Mouse (Mus musculus) MEL (cell line): ENCODE results near the gene Lrsam1. TPM values are rescaled to one million over a fixed set of nuclear protein-coding genes. Genes with fewer than 3 reads are reported as not detected.

Experiments used
- DNase-seq: peaks from one replicate; pipeline ENCODE4 v3.0.0; 2011; ENCODE audit warnings: low read depth, low spot score
- H3K27ac ChIP-seq: 2 replicates; pipeline ENCODE4 v1.5.1; 2012; ENCODE audit warnings: low read depth, mild to moderate bottlenecking, control low read depth, low read length, moderate library complexity; ENCODE audit not compliant: control insufficient read depth
- H3K27me3 ChIP-seq, 2 experiments: fragments of 150-350 bp in 1 of 2; sonication (generic) in 1 of 2; 2 replicates each; pipeline ENCODE4 v1.6.1; 2012; ENCODE audit warnings: low read length in 2 of 2, mild to moderate bottlenecking in 2 of 2, improper control_type of control experiment in 1 of 2, moderate library complexity in 1 of 2; ENCODE audit not compliant: insufficient read depth in 2 of 2, control insufficient read depth in 1 of 2
- H3K36me3 ChIP-seq, 2 experiments: 2 replicates each; pipeline ENCODE4 v1.6.1; 2012 to 2014; ENCODE audit warnings: low read length in 2 of 2, improper control_type of control experiment in 1 of 2, inconsistent platforms in 1 of 2, mild to moderate bottlenecking in 1 of 2; ENCODE audit not compliant: insufficient read depth in 2 of 2, control insufficient read depth in 1 of 2
- H3K4me1 ChIP-seq, 2 experiments: fragments of 150-350 bp in 1 of 2; sonication (generic) in 1 of 2; 2 replicates each; pipeline ENCODE4 v1.6.1; 2012; ENCODE audit warnings: low read length in 2 of 2, improper control_type of control experiment in 1 of 2, mild to moderate bottlenecking in 1 of 2; ENCODE audit not compliant: insufficient read depth in 2 of 2, control insufficient read depth in 1 of 2
- H3K4me3 ChIP-seq, 2 experiments: fragments of 150-350 bp in 1 of 2; sonication (generic) in 1 of 2; 2 replicates each; pipeline ENCODE4 v1.5.1; 2012; ENCODE audit warnings: low read depth in 2 of 2, low read length in 2 of 2, mild to moderate bottlenecking in 2 of 2, moderate library complexity in 2 of 2, control low read depth in 1 of 2, improper control_type of control experiment in 1 of 2; ENCODE audit not compliant: control insufficient read depth in 1 of 2, insufficient read depth in 1 of 2
- H3K79me2 ChIP-seq: 2 replicates; pipeline ENCODE4 v1.6.1; 2012; ENCODE audit warnings: mild to moderate bottlenecking, low read length, moderate library complexity; ENCODE audit not compliant: control insufficient read depth, poor library complexity, insufficient read depth
- H3K9ac ChIP-seq: 2 replicates; pipeline ENCODE4 v1.6.1; 2012; ENCODE audit warnings: low read depth, mild to moderate bottlenecking, control low read depth, low read length, moderate library complexity; ENCODE audit not compliant: control insufficient read depth, poor library complexity, severe bottlenecking
- H3K9me3 ChIP-seq: fragments of 150-350 bp; sonication (generic); replicated peaks from 2 replicates; pipeline ENCODE4 v1.6.1; 2012; ENCODE audit warnings: mild to moderate bottlenecking, low read length, improper control_type of control experiment, moderate library complexity; ENCODE audit not compliant: insufficient read depth
- CHD1 ChIP-seq: IDR thresholded peaks from 2 replicates; pipeline ENCODE4 v1.6.1; 2012; ENCODE audit warnings: low read depth, mild to moderate bottlenecking, inconsistent platforms, low read length, improper control_type of control experiment
- CTCF ChIP-seq, 3 experiments: IDR thresholded peaks in 2 of 3; conservative IDR thresholded peaks in 1 of 3; 2 replicates each; pipeline ENCODE4 v1.5.1; 2011 to 2012; ENCODE audit warnings: low read length in 3 of 3, low read depth in 2 of 3, mild to moderate bottlenecking in 2 of 3, improper control_type of control experiment in 1 of 3, inconsistent platforms in 1 of 3, mixed read lengths in 1 of 3, moderate library complexity in 1 of 3; ENCODE audit not compliant: control insufficient read depth in 1 of 3, insufficient read depth in 1 of 3, poor library complexity in 1 of 3, severe bottlenecking in 1 of 3
- E2F4 ChIP-seq: IDR thresholded peaks from 2 replicates; pipeline ENCODE4 v1.6.1; 2011; ENCODE audit warnings: low read depth, low read length, improper control_type of control experiment, borderline replicate concordance
- ETS1 ChIP-seq: IDR thresholded peaks from 2 replicates; pipeline ENCODE4 v1.6.1; 2012; ENCODE audit warnings: low read depth, mild to moderate bottlenecking, inconsistent platforms, low read length, improper control_type of control experiment, moderate library complexity
- GABPA ChIP-seq: IDR thresholded peaks from 2 replicates; pipeline ENCODE4 v1.6.1; 2012; ENCODE audit warnings: low read depth, mild to moderate bottlenecking, inconsistent platforms, low read length, improper control_type of control experiment, moderate library complexity
- GATA1 ChIP-seq: IDR thresholded peaks from 2 replicates; pipeline ENCODE4 v1.6.1; 2011; ENCODE audit warnings: low read depth, low read length, improper control_type of control experiment
- HCFC1 ChIP-seq: IDR thresholded peaks from 2 replicates; pipeline ENCODE4 v1.6.1; 2012; ENCODE audit warnings: low read depth, mild to moderate bottlenecking, inconsistent platforms, low read length, improper control_type of control experiment, moderate library complexity
- MAX ChIP-seq: IDR thresholded peaks from 2 replicates; pipeline ENCODE4 v1.6.1; 2011; ENCODE audit warnings: low read length, improper control_type of control experiment
- MEF2A ChIP-seq: IDR thresholded peaks from 2 replicates; pipeline ENCODE4 v1.6.1; 2014; ENCODE audit warnings: low read depth, mild to moderate bottlenecking, inconsistent platforms, low read length, improper control_type of control experiment; ENCODE audit not compliant: poor library complexity, insufficient replicate concordance, severe bottlenecking; ENCODE audit errors: extremely low read depth
- MXI1 ChIP-seq: IDR thresholded peaks from 2 replicates; pipeline ENCODE4 v1.6.1; 2011; ENCODE audit warnings: mild to moderate bottlenecking, low read depth, low read length, improper control_type of control experiment
- MYC ChIP-seq: IDR thresholded peaks from 2 replicates; pipeline ENCODE4 v1.6.1; 2011; ENCODE audit warnings: low read depth, mild to moderate bottlenecking, low read length, improper control_type of control experiment, moderate library complexity
- POLR2AphosphoS5 ChIP-seq: IDR thresholded peaks from 2 replicates; pipeline ENCODE4 v1.6.1; 2012; ENCODE audit warnings: low read depth, borderline replicate concordance, mild to moderate bottlenecking, inconsistent platforms, low read length, moderate library complexity, mixed read lengths
- TAL1 ChIP-seq: IDR thresholded peaks from 2 replicates; pipeline ENCODE4 v1.6.1; 2012; ENCODE audit warnings: mild to moderate bottlenecking, inconsistent platforms, low read length, moderate library complexity, mixed read lengths
- TBP ChIP-seq: IDR thresholded peaks from 2 replicates; pipeline ENCODE4 v1.8.0; 2011; ENCODE audit warnings: low read depth, low read length, improper control_type of control experiment
- UBTF ChIP-seq: IDR thresholded peaks from 2 replicates; pipeline ENCODE4 v1.6.1; 2012; ENCODE audit warnings: low read depth, mild to moderate bottlenecking, inconsistent platforms, low read length, improper control_type of control experiment, moderate library complexity, borderline replicate concordance; ENCODE audit not compliant: insufficient read depth
- USF1 ChIP-seq: IDR thresholded peaks from 2 replicates; pipeline ENCODE4 v1.6.1; 2014; ENCODE audit warnings: low read depth, mild to moderate bottlenecking, inconsistent platforms, low read length, improper control_type of control experiment, moderate library complexity
- ZC3H11A ChIP-seq: IDR thresholded peaks from 2 replicates; pipeline ENCODE4 v1.6.1; 2012; ENCODE audit warnings: low read depth, mild to moderate bottlenecking, inconsistent platforms, low read length, improper control_type of control experiment
- ZKSCAN1 ChIP-seq: IDR thresholded peaks from 2 replicates; pipeline ENCODE4 v1.6.1; 2012; ENCODE audit warnings: low read depth, mild to moderate bottlenecking, inconsistent platforms, low read length, improper control_type of control experiment, moderate library complexity
- ZMIZ1 ChIP-seq: IDR thresholded peaks from 2 replicates; pipeline ENCODE4 v1.6.1; 2012; ENCODE audit warnings: low read depth, mild to moderate bottlenecking, inconsistent platforms, low read length, improper control_type of control experiment, moderate library complexity
- polyA plus RNA-seq, 2 experiments: library from polyadenylated mRNA; stranded (reverse) in 1 of 2; unstranded in 1 of 2; fragments of >175 nt in 1 of 2; fragments of >200 nt in 1 of 2; gene quantifications; 2 replicates each; pipeline versions ENCODE4 v1.2.1 to v1.2.4; 2012; ENCODE audit warnings: low replicate concordance in 2 of 2, low read depth in 1 of 2; ENCODE audit not compliant: insufficient read length in 2 of 2, insufficient read depth in 1 of 2, missing spikeins in 1 of 2
- total RNA-seq: library from RNA; depleted of rRNA; stranded (reverse); fragments of 300-350 nt; gene quantifications from 2 replicates; pipeline ENCODE4 v1.2.3, GENCODE M21; 2012

The Lrsam1 gene
- total and polyA plus RNA-seq, 3 experiments = 14.2 to 17.9 TPM; not detected in 1

- TF ChIP-seq USF1 = peak; percentile 91
- TF ChIP-seq ZC3H11A = no peak
- TF ChIP-seq ETS1 = no peak; the same call in 1 of the 2 replicates
- peak; percentile 77 for TF ChIP-seq TBP
- TF ChIP-seq HCFC1 = peak; percentile 95
- TF ChIP-seq ZKSCAN1 = peak; percentile 24; the same call in 1 of the 2 replicates
- peak; percentile 84 for TF ChIP-seq MXI1
- peak; percentile 42 to 57 (median 54); a peak in 5 of 6 replicates for TF ChIP-seq CTCF (IDR thresholded peaks at IDR 0.05 in 2 of 3, conservative IDR thresholded peaks at IDR 0.05 in 1 of 3; ENCODE audit: control insufficient read depth in 1 of 3, insufficient read depth in 1 of 3, low read depth in 2 of 3, low read length in 3 of 3, poor library complexity in 1 of 3, severe bottlenecking in 1 of 3)
- TF ChIP-seq UBTF = 0 out of 2 replicates have a peak, but pooled peaks have one; percentile 49
- TF ChIP-seq MEF2A = peak; percentile 30; the same call in 1 of the 2 replicates
- peak; percentile 62 for TF ChIP-seq POLR2AphosphoS5
These were observed 5.5 kb upstream of the Lrsam1 start (continued) for GRCm38 (mm10) chr2:32966689-32967631.

DNA sequence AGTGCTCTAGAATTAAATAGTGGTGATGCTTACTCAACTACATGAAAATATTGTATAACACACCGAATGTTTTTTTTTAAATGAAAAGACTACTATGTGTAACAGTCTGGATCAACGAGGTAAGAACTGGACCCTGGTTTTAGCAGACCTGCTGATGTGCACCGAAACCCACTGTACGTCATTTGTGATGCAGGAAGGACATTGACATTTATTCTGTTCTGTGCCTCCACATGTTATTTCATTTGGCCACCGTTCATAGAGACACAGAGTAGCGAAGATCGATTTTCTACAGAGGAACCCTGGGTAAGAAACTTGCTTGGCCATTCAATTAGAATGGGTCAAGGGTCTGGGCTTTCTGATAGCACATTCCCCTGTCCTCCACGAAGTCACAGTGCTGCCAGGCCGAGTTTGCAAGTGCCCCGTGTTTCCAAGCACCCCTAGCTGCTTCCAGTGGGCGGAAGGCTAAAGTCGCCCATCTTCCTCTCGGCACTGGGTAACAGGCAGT lies 4.8 kb upstream of the Lrsam1 start:
- peak overlapping the region; percentile 95 for H3K27ac ChIP-seq
- TF ChIP-seq TAL1 (no peak), E2F4 (0 out of 2 replicates have a peak, but pooled peaks have one; percentile 26), GATA1 (no peak), ZMIZ1 (no peak), MAX (no peak), MYC (no peak), TBP (no peak), CHD1 (peak; percentile 21; the same call in 1 of the 2 replicates), GABPA (no peak)
- TF ChIP-seq, all 39 proteins: peak for 2
- peaks cover 42% of the 10 kb centered on the region for H3K79me2 ChIP-seq
- no peaks in the 10 kb centered on the region for H3K9me3 ChIP-seq
- peaks cover 0 to 5% of the 10 kb centered on the region in 2 experiments; a peak in 2 of 4 replicates for H3K4me1 ChIP-seq
- H3K9ac ChIP-seq = peak overlapping the region; percentile 91
- peaks cover 6 to 12% of the 10 kb centered on the region in 2 experiments for H3K36me3 ChIP-seq
- peak overlapping the region; percentile 82 to 95 for H3K4me3 ChIP-seq
- DNase-seq = peak; percentile 73
- H3K27me3 ChIP-seq = no peaks in the 10 kb centered on the region
